Mouse (Mus musculus): ENCODE results near the gene Olfr835.

Olfr835 gene

DNA sequence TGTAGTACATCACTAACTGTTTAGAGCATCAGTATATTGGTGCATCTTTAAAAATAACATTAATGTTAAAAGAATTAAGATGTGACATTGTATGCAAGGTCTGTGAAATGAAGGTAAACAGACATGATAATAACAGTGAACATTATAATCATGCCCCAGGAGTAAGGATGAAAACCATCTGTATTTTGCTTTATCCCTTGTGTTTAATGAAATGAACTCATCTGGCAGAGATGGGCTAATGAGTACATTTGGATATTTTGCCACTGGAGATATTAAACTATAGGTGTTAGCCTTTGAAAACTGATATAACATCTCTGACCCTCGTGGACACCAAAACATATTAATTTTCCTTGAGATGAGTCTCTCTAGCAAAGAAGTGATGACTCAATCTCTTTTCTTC, at the start of gene Olfr835:
Olfr835 (plus strand) TSS at position 301 of the 400 bp plus-strand sequence.
- DNase-seq (ENCODE audit: inconsistent age in 2 of 2, low spot score in 1 of 2) = no peak

DNA sequence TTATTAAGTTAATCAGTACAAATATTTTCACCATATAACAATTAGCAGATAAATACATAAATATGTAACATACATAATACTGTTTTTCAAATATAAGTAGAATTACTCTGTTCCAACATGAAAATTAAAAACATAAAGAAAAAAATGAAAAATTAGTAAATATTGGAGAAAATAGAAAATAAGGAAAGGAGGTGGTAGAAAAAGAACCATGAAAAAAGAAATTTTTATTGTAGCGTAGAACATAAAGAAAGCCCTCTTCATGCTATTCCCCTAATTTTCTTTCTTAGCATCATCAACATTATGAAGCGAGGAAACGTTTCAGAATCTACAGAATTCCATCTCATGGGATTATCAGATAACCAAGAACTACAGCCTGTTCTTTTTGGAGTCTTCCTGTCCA, 44.8 kb upstream of the Olfr835 start, which contains the start of gene Olfr834:
Olfr834 (plus strand) TSS at position 301 of the 400 bp plus-strand sequence.
- no peak for DNase-seq (ENCODE audit: inconsistent age in 2 of 2, low spot score in 1 of 2)

DNA sequence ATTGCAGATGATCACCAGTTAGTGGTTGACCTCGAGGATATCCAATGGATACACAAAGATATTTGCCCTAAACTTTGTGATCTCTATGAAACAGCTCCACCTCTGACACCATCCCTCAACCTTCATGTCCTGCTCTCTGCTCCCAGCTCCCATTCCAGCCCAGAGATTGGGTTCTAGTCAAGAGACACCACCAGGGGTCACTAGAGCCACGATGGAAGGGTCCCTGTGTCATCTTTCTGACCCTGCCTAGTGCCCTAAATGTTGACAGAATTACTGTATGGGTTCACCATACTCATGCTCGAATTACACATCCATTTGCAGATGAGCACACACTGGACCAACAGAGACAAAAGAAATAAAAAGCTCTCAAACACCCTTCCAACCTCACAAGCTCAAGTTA, 52.5 kb downstream of the Olfr835 start:
- no peak for DNase-seq (ENCODE audit: inconsistent age in 2 of 2, low spot score in 1 of 2)
